Mouse (Mus musculus): ENCODE measurements around the gene Xcr1.

DNA sequence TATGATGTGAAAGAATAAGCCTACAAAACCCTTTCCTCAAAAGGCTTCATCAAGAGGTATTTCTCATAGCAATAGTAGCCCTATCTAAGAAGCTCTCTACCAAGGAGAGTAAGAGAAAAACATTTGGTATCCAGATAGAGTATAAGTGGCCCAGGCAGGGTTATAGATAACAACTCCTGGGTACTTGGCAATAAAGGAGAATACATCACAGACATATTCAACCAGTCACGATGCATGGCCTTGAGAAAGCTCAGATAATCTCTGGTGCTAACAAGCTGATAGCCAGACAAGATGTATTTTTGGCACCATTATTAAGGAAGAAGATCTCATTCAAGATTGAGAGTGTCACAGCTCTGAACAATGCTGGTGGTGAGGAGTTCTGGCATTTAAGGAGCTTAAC, 15.3 kb downstream of the Xcr1 start:
- no peak for TF ChIP-seq POLR2A (IDR thresholded peaks at IDR 0.05; ENCODE audit: control insufficient read depth, low read depth, low read length)
- no peak for TF ChIP-seq CTCF (IDR thresholded peaks at IDR 0.05; ENCODE audit: control insufficient read depth, insufficient read depth, insufficient replicate concordance, low read depth, low read length)

All from testis, adult 2 months (tissue).